Mouse (Mus musculus) stomach, postnatal 0 days (tissue): Measurements from ENCODE around the gene Gm4744.

Experiments
- CTCF ChIP-seq: IDR thresholded peaks from 2 replicates; pipeline ENCODE4 v1.5.1; 2016; ENCODE audit warnings: antibody characterized with exemption, low read depth, mild to moderate bottlenecking, moderate library complexity
- EP300 ChIP-seq: optimal IDR thresholded peaks from 2 replicates; pipeline ENCODE3; 2016; ENCODE audit warnings: antibody characterized with exemption

GRCm38 (mm10) chr6:40951770-40952169, at the start of gene Gm4744:
- TF ChIP-seq CTCF (no peak), EP300 (no peak)
